Mouse (Mus musculus): Measurements from ENCODE around the gene Pradc1. TPM values are rescaled to one million over a fixed set of nuclear protein-coding genes. Genes with fewer than 3 reads are reported as not detected.

The Pradc1 gene
- polyA plus RNA-seq, 1 experiment from 2014 or later, result 32.0 TPM

DNA sequence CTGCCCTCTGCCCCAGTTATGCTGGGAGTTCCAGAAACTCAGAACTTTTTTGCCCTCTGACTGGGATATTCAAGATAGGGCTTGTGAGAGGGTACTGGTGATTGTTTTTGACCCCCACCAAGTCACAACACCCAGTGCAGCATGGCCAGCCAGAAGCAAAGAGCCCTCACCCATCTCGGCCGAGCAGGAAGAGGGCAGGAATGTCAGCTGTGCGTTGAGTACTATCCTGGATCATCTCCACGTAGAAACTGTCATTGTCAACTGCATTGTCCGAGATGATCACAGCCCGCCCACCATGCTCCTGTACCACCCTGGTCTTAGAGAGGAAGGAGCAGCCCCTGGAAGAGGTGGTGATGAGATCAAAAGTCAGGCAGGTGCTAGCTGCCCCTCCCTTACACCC, 4.4 kb downstream of the Pradc1 start:
- H3K4me2 ChIP-seq, result no peak overlapping the region
- peaks cover 6% of the 10 kb centered on the region; the same call in 1 of the 2 replicates for H3K4me1 ChIP-seq (replicated peaks)
- no peak overlapping the region for H3K27ac ChIP-seq (replicated peaks)
- H3K9me3 ChIP-seq, result no peaks in the 10 kb centered on the region
- no peaks in the 10 kb centered on the region for H3K27me3 ChIP-seq
- ATAC-seq (ENCODE audit: low FRiP score, low read depth), result no peak
- no peak overlapping the region for H3K4me3 ChIP-seq
- H3K9ac ChIP-seq, result no peak overlapping the region
- WGBS, result 81% methylated on average over 6 of the region's 6 CpGs
- H3K36me3 ChIP-seq, result peaks cover 18% of the 10 kb centered on the region; the same call in 1 of the 2 replicates

DNA sequence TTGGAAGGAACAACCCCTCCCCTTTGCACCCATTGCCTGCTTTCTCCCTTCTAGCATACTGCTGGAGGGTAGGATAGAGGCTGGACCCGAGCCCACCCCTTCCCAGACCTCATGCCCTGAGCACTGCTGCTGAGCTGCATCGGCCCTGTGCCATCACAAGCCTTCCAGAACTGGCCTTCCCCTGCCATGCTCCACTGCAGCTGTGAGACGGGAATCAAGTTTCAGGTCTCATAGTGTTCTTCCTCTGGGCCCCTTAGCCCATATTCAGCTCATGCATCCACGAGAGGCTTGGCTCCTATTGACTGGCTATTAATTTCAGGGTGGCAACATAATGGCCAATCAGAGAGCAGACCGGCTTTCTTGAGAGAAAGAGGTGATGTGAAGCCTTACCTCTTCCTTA, 6.5 kb downstream of the Pradc1 start:
- H3K27ac ChIP-seq (replicated peaks), result no peak overlapping the region
- 0 out of 2 replicates have a peak, but pooled peaks cover under 1% of the 10 kb centered on the region for H3K4me1 ChIP-seq (replicated peaks)
- WGBS, result 84% methylated on average over 5 of the region's 5 CpGs
- H3K9ac ChIP-seq, result no peak overlapping the region
- H3K4me3 ChIP-seq, result no peak overlapping the region
- H3K4me2 ChIP-seq, result no peak overlapping the region
- peaks cover 32% of the 10 kb centered on the region; the same call in 1 of the 2 replicates for H3K36me3 ChIP-seq
- no peak for ATAC-seq (ENCODE audit: low FRiP score, low read depth)
- H3K9me3 ChIP-seq, result no peaks in the 10 kb centered on the region
- H3K27me3 ChIP-seq, result no peaks in the 10 kb centered on the region

DNA sequence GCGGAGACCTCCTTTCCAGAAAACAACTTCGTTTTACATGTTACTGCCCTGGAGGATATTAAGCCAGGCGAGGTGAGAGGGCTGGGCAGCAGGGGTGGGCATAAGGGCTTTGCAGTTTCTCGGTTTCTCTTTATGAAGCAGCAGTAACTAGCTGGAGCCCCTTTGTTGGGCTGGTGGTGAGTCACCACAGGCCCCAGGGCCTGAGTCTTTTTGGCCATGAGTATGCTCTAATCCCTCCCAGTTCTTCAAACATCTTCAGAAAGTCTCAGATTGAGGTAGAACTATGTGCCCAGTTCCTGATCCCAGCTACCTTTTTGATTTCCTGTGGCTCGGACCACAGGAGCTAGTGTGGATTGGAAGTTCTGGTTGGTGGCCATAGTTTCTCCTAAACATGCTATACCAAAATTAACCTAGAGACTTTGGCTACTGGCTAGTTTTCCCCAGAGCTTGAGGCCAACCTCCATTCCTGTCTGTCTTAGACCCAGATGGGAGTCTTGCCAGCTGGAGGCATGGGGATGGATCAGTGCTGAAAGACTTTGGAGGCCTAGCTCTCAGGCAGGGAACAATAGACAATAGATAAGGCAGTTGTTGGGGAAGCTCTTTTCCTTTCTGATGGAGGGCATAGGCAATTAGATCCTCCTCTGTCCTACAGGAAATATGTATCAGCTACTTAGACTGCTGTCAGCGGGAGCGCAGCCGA, 7.4 kb downstream of the Pradc1 start:
- Histone ChIP-seq H3K9me3 (no peaks in the 10 kb centered on the region), H3K36me3 (peaks cover 40% of the 10 kb centered on the region; the same call in 1 of the 2 replicates), H3K4me1 (replicated peaks) (no peaks in the 10 kb centered on the region), H3K27me3 (no peaks in the 10 kb centered on the region), H3K4me3 (no peak overlapping the region), H3K27ac (replicated peaks) (no peak overlapping the region), H3K9ac (no peak overlapping the region), H3K4me2 (no peak overlapping the region)
- WGBS, result 92% methylated on average over 8 of the region's 8 CpGs
- ATAC-seq (ENCODE audit: low FRiP score, low read depth), result no peak

DNA sequence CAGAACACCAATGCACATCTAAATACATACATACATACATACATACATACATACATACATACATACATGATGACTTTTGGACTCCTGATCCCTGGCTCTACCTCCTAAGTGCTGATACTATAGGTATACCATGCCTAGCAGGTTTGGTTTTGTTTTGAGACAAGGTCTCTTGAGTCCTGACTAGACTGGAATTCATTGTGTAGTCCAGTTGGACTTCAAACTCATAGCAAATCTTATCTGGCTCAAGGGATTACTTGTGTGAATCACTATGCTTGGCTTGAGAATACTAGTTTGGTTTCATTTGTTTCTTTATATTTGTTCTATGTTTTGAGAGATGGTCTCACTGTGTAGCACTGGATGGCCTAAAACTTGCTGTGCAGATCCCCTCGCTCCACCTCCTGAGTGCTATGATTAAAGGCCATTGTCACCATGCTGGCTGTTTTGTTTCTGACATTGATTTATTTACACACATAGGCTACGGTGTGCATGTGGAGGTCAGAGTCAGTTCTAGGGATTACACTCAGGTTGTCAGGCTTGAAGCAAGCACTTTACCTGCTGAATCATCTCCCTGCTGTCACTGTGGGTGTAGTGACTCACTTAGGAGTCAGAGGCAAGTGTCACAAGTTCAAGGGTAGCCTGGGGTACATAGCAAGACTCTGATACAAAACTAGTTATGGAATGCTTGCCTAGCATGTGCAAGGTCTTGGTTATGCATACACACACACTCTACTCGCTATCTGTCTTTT, 8.1 kb downstream of the Pradc1 start:
- no peaks in the 10 kb centered on the region for H3K4me1 ChIP-seq (replicated peaks)
- no peak overlapping the region for H3K4me2 ChIP-seq
- peaks cover 48% of the 10 kb centered on the region; the same call in 1 of the 2 replicates for H3K36me3 ChIP-seq
- no peaks in the 10 kb centered on the region for H3K9me3 ChIP-seq
- no peak overlapping the region for H3K4me3 ChIP-seq
- no peaks in the 10 kb centered on the region for H3K27me3 ChIP-seq
- 80% methylated on average over 3 of the region's 3 CpGs for whole genome bisulfite sequencing
- ATAC-seq (ENCODE audit: low FRiP score, low read depth), result no peak
- no peak overlapping the region for H3K27ac ChIP-seq (replicated peaks)
- no peak overlapping the region for H3K9ac ChIP-seq

DNA sequence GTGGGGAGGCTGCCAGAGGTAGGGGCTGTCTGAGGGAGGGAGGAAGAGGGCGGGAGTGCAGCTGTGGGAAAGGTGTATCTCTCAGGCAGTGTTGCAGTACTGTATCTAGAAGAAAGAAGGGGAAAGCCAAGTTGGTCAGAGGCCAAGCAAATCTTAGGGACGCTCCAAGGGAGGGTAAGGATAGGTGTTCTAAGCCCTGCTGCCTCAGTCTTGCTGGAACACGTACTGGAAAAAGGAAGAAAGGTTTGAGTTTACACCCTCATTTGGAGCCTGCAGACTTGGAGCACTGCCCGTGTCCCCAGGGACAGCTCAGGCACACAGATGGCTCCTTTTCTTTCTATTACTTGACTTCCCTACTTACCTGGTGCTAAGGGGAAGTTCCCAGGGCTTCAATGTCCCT, 10.6 kb downstream of the Pradc1 start:
- Histone ChIP-seq H3K27ac (replicated peaks) (no peak overlapping the region), H3K9me3 (no peaks in the 10 kb centered on the region), H3K27me3 (no peaks in the 10 kb centered on the region), H3K36me3 (peaks cover 52% of the 10 kb centered on the region), H3K4me2 (no peak overlapping the region), H3K9ac (no peak overlapping the region), H3K4me1 (replicated peaks) (no peaks in the 10 kb centered on the region), H3K4me3 (no peak overlapping the region)
- 96% methylated on average over 4 of the region's 4 CpGs for WGBS
- ATAC-seq (ENCODE audit: low FRiP score, low read depth), result no peak

DNA sequence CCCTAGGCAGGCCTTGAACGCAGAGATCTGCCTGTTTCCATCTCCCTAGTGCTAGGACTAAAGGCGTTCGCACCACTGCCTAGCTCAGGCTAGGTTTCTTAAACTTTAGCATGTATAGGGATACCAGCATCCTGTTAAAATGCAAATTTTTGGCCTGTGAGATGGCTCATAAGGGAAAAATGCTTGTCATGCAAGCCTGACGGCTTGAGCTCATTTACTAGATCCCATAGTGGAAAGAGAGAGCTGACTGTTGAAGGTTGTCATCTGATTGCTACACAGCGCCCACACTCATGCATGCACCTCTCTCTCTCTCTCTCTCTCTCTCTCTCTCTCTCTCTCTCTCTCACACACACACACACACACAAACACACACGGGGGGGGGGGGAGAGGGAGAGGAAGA, 15.1 kb downstream of the Pradc1 start:
- Histone ChIP-seq H3K9ac (no peak overlapping the region), H3K36me3 (peaks cover 34% of the 10 kb centered on the region), H3K4me3 (no peak overlapping the region), H3K4me2 (no peak overlapping the region), H3K9me3 (no peaks in the 10 kb centered on the region), H3K27ac (replicated peaks) (no peak overlapping the region), H3K4me1 (replicated peaks) (peaks cover 14% of the 10 kb centered on the region), H3K27me3 (no peaks in the 10 kb centered on the region)
- ATAC-seq (ENCODE audit: low FRiP score, low read depth), result no peak
- 91% methylated on average over 5 of the region's 6 CpGs for WGBS

DNA sequence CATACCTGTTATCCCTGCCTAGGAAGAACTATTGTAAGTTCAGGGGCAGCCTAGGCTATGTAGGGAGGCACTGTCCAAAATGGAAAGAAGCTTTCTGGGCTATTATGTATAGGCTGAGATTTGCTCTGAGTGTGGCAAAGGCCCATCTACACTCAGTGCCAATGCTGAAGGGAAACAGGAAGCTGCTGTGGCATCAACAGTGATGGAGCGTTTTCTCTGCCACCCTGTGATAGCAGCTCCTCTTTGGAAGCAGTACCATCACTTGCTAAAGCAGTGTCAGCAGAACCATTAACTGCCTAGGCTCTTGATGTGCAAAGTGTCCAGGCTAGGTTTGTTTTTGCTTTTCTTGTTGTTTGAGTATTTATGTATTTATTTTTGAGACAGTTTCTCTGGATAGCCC, 15.6 kb downstream of the Pradc1 start:
- Histone ChIP-seq H3K27ac (replicated peaks) (no peak overlapping the region), H3K4me2 (no peak overlapping the region), H3K9ac (no peak overlapping the region), H3K36me3 (peaks cover 30% of the 10 kb centered on the region), H3K27me3 (no peaks in the 10 kb centered on the region), H3K4me1 (replicated peaks) (peaks cover 18% of the 10 kb centered on the region), H3K4me3 (no peak overlapping the region), H3K9me3 (no peaks in the 10 kb centered on the region)
- ATAC-seq (ENCODE audit: low FRiP score, low read depth), result no peak
- 83% methylated on average over 1 of the region's 1 CpGs for WGBS

DNA sequence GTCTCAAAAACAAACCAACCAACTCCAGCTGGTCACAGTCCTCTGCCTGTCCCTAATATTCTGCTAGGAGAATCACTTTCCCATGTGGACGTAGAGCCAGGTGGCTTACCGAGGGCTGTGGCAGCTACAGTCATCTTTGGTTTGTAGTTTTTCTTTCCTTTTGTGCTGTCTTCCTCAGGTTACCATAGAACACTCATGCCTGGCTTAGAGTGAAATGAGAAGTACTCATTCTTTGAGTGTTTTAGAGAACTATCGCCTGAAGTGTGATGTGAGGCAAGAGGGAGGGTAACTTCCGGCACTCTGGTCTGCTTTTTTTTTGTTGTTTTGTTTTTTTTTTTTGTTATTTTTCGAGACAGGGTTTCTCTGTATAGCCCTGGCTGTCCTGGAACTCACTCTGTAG, 17.9 kb downstream of the Pradc1 start:
- Histone ChIP-seq H3K36me3 (peaks cover 6% of the 10 kb centered on the region), H3K4me3 (no peak overlapping the region), H3K9ac (no peak overlapping the region), H3K4me2 (no peak overlapping the region), H3K4me1 (replicated peaks) (peaks cover 18% of the 10 kb centered on the region), H3K27me3 (no peaks in the 10 kb centered on the region), H3K9me3 (no peaks in the 10 kb centered on the region), H3K27ac (replicated peaks) (no peak overlapping the region)
- WGBS, result 81% methylated on average over 5 of the region's 5 CpGs
- no peak for ATAC-seq (ENCODE audit: low FRiP score, low read depth)

DNA sequence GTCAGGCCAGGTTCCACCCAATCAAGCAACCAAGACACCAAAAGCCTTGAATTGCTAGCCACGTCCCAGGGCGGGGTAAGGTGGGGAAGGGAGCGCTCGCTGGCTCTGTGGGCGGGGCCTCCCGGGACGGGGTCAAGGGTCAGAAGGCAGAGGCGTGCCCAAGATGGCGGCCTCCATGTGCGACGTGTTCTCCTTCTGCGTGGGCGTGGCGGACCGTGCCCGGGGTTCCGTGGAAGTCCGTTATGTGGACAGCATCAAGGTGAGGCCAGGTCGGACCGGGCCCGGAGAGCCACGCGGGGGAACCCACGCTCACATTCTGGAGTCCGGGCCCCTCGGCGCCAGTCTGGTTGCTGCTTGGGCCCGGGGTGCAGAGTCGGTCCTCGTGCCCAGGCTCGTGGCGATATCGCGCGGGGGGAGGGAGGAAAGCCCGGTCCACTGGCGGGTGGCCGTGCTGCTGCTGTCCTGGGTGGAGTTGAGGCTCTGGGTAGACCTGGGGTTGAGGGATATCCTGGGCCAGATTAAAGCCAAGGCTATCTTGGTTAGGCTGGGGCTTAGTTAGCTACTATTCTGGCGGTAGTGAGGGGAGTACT, 19.8 kb downstream of the Pradc1 start, which contains the start of gene Smyd5:
TSS of gene Smyd5 (plus strand) at position 148 of the 590 bp plus-strand sequence.
- no peaks in the 10 kb centered on the region for H3K27me3 ChIP-seq
- H3K4me2 ChIP-seq, result peak within 1 kb of the TSS; percentile 87
- H3K4me1 ChIP-seq (replicated peaks), result peaks cover 18% of the 10 kb centered on the region
- H3K4me3 ChIP-seq, result peak within 1 kb of the TSS; percentile 96
- H3K36me3 ChIP-seq, result no peaks in the 10 kb centered on the region
- WGBS, result under 1% methylated on average over 39 of the region's 39 CpGs
- no peaks in the 10 kb centered on the region for H3K9me3 ChIP-seq
- peak; percentile 84 for ATAC-seq (ENCODE audit: low FRiP score, low read depth)
- H3K9ac ChIP-seq, result peak within 1 kb of the TSS; percentile 68
- no peak within 1 kb of the TSS for H3K27ac ChIP-seq (replicated peaks)

DNA sequence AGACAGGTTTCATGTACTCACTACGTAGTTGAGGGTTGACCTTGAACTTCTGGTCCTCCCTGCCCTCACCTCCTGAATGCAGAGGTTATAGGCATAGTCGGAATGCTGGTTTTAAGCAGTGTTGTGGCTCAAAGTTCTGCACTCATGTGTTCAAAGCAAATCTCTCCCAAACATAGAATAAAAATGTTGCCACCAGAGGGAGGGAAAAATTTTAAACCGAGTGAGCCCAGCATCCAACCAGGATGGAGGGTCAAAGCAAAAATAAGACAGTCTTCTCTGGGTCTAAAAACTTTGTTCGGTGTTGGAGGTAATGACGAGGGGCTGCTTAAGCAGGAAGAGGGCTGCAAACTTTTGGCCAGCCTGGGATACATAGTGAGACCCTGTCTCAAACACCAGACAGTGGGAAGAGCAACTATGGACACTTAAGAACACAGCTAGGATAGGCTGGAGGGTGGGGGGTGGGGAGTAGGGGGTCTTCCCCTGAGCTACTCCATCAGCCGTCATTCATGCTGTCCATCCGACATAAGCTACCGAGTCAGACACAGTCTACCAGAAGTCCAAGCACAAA, 20.4 kb downstream of the Pradc1 start:
- peak overlapping the region; percentile 87 for H3K4me2 ChIP-seq
- H3K4me3 ChIP-seq, result peak overlapping the region; percentile 96
- H3K9ac ChIP-seq, result peak overlapping the region; percentile 68
- H3K36me3 ChIP-seq, result no peaks in the 10 kb centered on the region
- no peaks in the 10 kb centered on the region for H3K27me3 ChIP-seq
- H3K27ac ChIP-seq (replicated peaks), result no peak overlapping the region
- peaks cover 18% of the 10 kb centered on the region for H3K4me1 ChIP-seq (replicated peaks)
- ATAC-seq (ENCODE audit: low FRiP score, low read depth), result peak; percentile 71
- no peaks in the 10 kb centered on the region for H3K9me3 ChIP-seq
- 47% methylated on average over 8 of the region's 8 CpGs for WGBS

DNA sequence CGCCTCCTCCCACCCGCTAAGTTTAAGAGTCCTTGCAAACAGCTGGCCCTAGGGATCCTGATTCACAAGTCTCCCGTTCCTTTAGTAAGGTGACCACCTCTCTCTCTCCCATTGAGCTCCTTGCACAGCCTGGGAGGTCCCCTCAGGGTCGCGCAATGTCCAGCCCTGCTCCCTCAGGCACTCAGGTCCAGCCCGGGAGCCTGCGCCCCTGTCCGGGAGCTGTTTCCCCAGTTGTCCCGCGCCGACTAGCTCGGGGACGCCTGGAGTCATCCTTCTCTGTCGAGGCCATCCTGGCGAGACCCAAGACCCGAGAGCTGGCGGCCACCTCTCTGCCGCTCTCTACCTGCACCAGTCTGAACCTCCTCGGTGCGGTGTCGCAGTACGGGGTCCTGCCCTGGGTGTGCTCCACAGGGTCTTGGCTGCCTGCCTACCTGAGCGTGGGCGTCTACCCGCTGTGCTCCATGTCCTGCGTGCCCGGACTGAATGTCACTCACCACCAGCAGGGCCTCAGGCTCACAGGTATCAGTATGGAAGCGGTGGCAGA, 27.9 kb downstream of the Pradc1 start, which contains the start of gene Noto:
TSS of gene Noto (plus strand) at position 51 of the 544 bp plus-strand sequence.
- Histone ChIP-seq H3K27me3 (0 out of 2 replicates have a peak, but pooled peaks cover 15% of the 10 kb centered on the region), H3K4me2 (no peak within 1 kb of the TSS), H3K27ac (replicated peaks) (no peak within 1 kb of the TSS), H3K9ac (no peak within 1 kb of the TSS), H3K36me3 (no peaks in the 10 kb centered on the region), H3K4me1 (replicated peaks) (no peaks in the 10 kb centered on the region), H3K4me3 (no peak within 1 kb of the TSS), H3K9me3 (no peaks in the 10 kb centered on the region)
- 11% methylated on average over 28 of the region's 28 CpGs for WGBS
- no peak for ATAC-seq (ENCODE audit: low FRiP score, low read depth)

Measured in hindbrain, embryonic 15.5 days (tissue).